Mouse (Mus musculus) hematopoietic multipotent progenitor cell, adult 10-12 weeks (in vitro differentiated cells): Measurements from ENCODE around the gene Kif9. TPM values are rescaled to one million over a fixed set of nuclear protein-coding genes. Genes with fewer than 3 reads are reported as not detected.

Experiments
- polyA plus RNA-seq: library from polyadenylated mRNA; stranded (reverse); fragments of >175 nt; gene quantifications from 2 replicates; pipeline ENCODE4 v1.2.3, GENCODE M21; 2012; ENCODE audit warnings: low replicate concordance

Gene Kif9
- 0.27 and 0.38 TPM in 2 replicates for polyA plus RNA-seq

DNA sequence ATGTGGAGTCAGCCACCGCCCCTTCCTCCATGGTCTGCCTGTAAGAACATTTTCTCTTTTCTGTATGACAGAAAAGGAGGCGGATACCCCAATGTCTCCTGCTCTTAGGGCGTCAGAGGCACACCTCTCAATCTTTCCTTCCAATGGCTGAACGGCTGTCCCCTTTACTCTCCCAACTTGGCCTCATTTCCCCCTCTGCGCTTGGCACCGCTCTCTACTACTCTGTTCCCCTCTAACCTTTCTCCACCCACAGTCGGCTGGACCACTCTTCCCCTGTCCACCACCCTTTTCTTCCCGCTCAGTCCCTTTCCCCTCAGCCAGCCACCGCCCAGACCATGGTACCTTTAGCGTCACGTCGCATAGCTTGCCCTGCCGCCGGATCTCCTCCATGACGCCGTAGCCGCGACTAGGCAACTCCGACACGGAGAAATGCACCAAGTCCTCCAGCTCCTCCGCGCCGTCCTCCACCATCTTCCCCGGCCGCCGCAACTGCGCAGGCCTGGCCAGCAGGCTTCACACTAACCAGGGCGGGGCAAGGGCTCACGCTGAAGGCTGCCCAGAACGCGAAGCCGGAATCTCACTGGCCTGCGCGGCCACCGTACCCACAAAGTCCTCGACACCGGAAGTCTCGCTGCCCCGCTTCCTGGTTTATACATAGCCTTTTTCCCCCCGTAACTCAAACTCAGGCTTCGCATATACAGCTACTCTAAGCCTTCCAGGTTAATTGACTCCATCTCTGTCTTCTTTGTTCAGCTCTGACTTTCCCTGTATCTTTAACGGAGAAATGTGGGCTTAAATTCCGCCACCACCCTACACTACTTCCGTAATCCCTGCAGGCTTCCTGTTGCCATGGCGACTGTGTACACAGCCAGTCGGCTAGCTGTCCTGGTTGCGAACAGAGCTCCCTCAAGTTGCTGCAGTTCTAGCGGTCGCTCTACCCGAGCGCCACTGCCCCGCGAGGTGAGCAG lies at the start of gene Kif9, which contains the start of gene Klhl18:
Kif9 (plus strand) TSS at position 835 of the 968 bp plus-strand sequence.
Klhl18 (minus strand) TSS at position 571 of the 968 bp plus-strand sequence.

DNA sequence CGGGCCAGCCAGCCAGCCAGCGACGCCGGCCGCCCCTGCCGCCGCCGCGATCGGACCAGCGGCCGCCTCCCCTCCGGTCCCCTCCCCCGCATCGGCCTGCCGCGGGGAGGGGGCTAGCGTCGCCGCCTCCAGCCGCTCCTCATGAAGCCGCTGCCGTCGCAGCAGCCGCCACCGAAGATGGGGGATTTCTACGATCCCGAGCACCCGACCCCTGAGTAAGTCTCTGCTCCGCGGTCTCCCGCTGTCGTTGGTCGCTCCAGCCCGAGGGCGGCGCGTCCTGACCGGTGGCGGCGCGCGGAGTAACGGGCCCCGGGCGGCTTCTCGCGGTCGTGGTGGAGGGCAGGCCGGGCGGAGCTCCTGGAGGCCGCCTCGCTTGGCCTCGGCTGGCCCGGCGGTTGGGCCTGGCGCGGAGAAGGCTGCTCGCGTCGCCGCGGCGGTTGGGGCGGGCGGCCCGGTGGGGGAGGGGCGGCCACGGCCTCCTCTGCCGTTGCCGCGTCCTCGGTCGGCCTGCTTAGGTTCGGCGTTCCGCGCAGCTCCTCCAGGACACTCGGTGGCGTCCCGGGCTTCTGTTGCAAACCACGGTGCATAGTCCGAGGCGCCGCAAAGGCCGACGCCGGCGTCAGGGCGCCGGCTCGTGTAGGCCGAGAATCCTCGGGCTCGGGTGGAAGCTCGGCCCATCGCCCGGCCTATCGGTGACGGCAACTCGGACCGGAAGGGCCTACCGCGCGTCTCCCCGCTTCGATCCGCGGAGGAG lies 56.0 kb downstream of the Kif9 start, which contains the start of gene Setd2:
Setd2 (plus strand) TSS at position 60 of the 754 bp plus-strand sequence.

Other genes starting within 250 kb of the Kif9 start
- 0.45 and 1.1 TPM in 2 replicates for gene Cspg5, start 233.2 kb upstream of the Kif9 start, polyA plus RNA-seq
- 5.0 and 6.5 TPM in 2 replicates for gene Elp6, start 171.8 kb upstream of the Kif9 start, polyA plus RNA-seq
- gene Scap, start 143.7 kb upstream of the Kif9 start, polyA plus RNA-seq: 139 and 185 TPM in 2 replicates
- 79.1 and 91.7 TPM in 2 replicates for gene Ptpn23, start 68.7 kb upstream of the Kif9 start, polyA plus RNA-seq
- gene Ngp, start 57.2 kb upstream of the Kif9 start, polyA plus RNA-seq: 24.1 and 59.6 TPM in 2 replicates
- gene Klhl18, start 264 bp upstream of the Kif9 start, polyA plus RNA-seq: 16.9 and 19.9 TPM in 2 replicates
- 16.3 and 46.2 TPM in 2 replicates for gene Setd2, start 55.6 kb downstream of the Kif9 start, polyA plus RNA-seq
- 2.4 and 4.4 TPM in 2 replicates for gene Nradd, start 147.5 kb downstream of the Kif9 start, polyA plus RNA-seq
- gene Nbeal2, start 177.2 kb downstream of the Kif9 start, polyA plus RNA-seq: 79.5 and 148 TPM in 2 replicates
- gene Ccdc12, start 179.5 kb downstream of the Kif9 start, polyA plus RNA-seq: 229 and 323 TPM in 2 replicates